Mouse (Mus musculus) midbrain, postnatal 0 days (tissue): Measurements from ENCODE around the gene Bcas3. TPM values are rescaled to one million over a fixed set of nuclear protein-coding genes. Genes with fewer than 3 reads are reported as not detected.

ENCODE experiments used
- ATAC-seq: fragments of 200-750 bp; cut with Nextera tagmentation; 2 replicates; pipeline ENCODE4 v1.8.0; 2017; ENCODE audit warnings: moderate number of reproducible peaks, mild to moderate bottlenecking, moderate TSS enrichment, moderate library complexity; ENCODE audit not compliant: low FRiP score
- DNase-seq: peaks from one replicate; pipeline ENCODE4 v3.0.0-alpha.2; 2015; ENCODE audit warnings: low spot score
- H3K27ac ChIP-seq: fragments of 300-500 bp; sonication (generic); 2 replicates; pipeline ENCODE4 v1.5.1; 2014; ENCODE audit warnings: low read depth, mild to moderate bottlenecking, low read length, mixed read lengths
- H3K27me3 ChIP-seq: fragments of 300-500 bp; sonication (generic); 2 replicates; pipeline ENCODE4 v1.6.1; 2014; ENCODE audit warnings: low read length, control low read depth, mixed read lengths; ENCODE audit not compliant: insufficient read depth
- H3K36me3 ChIP-seq: fragments of 300-500 bp; sonication (generic); 2 replicates; pipeline ENCODE4 v1.6.1; 2014; ENCODE audit warnings: low read length, control low read depth, mixed read lengths; ENCODE audit not compliant: insufficient read depth
- H3K4me1 ChIP-seq: fragments of 300-500 bp; sonication (generic); 2 replicates; pipeline ENCODE4 v1.6.1; 2014; ENCODE audit warnings: mild to moderate bottlenecking, control low read depth, antibody characterized with exemption, low read length, mixed read lengths; ENCODE audit not compliant: insufficient read depth
- H3K4me2 ChIP-seq: fragments of 300-500 bp; sonication (generic); 2 replicates; pipeline ENCODE4 v1.6.1; 2014; ENCODE audit warnings: low read depth, mild to moderate bottlenecking, low read length, mixed read lengths; ENCODE audit not compliant: poor library complexity, severe bottlenecking
- H3K4me3 ChIP-seq: fragments of 300-500 bp; sonication (generic); 2 replicates; pipeline ENCODE4 v1.5.1; 2014; ENCODE audit warnings: low read depth, mild to moderate bottlenecking, low read length, moderate library complexity
- H3K9ac ChIP-seq: fragments of 300-500 bp; sonication (generic); replicated peaks from 2 replicates; pipeline ENCODE4 v1.6.1; 2014; ENCODE audit warnings: mild to moderate bottlenecking, low read length, moderate library complexity, mixed read lengths; ENCODE audit not compliant: poor library complexity, severe bottlenecking
- H3K9me3 ChIP-seq: fragments of 300-500 bp; sonication (generic); 2 replicates; pipeline ENCODE4 v1.6.1; 2016; ENCODE audit warnings: low read length, control low read depth
- CTCF ChIP-seq: IDR thresholded peaks from 2 replicates; pipeline ENCODE4 v1.5.1; 2016; ENCODE audit warnings: antibody characterized with exemption, mild to moderate bottlenecking
- WGBS: fragments of 180-500 bp; shearing (Covaris S2); extraction: QIAGEN DNeasy Blood & Tissue Kit; methylation state at CpG from one replicate; pipeline ENCODE4 v1.1.7; 2014; 5-methylcytosine and 5-hydroxymethylcytosine counted together
- polyA plus RNA-seq: library from polyadenylated mRNA; unstranded; fragments of >200 nt; fragmentation: Nextera tagmentation; extraction: Ambion mirVana; gene quantifications from 2 replicates; pipeline ENCODE4 v1.2.1, GENCODE M21; 2015
- total RNA-seq: library from RNA; depleted of rRNA; stranded (reverse); fragments of >200 nt; gene quantifications from 2 replicates; pipeline ENCODE4 v1.2.3, GENCODE M21; 2014

The Bcas3 gene
- total and polyA plus RNA-seq, 2 experiments from 2014 or later = 28.4 to 34.7 TPM

GRCm38 (mm10) chr11:85645152-85645835, 292.3 kb downstream of the Bcas3 start:
- DNase-seq (no peak), ATAC-seq (no peak)
- WGBS = 74% methylated on average over 7 of the region's 7 CpGs

GRCm38 (mm10) chr11:85648893-85649292, 295.9 kb downstream of the Bcas3 start:
- Histone ChIP-seq H3K27me3 (no peaks in the 10 kb centered on the region), H3K9ac (no peak overlapping the region), H3K4me2 (no peak overlapping the region), H3K9me3 (no peaks in the 10 kb centered on the region), H3K27ac (no peak overlapping the region), H3K36me3 (no peaks in the 10 kb centered on the region), H3K4me1 (peaks cover 3% of the 10 kb centered on the region; the same call in 1 of the 2 replicates), H3K4me3 (no peak overlapping the region)
- 78% methylated on average over 3 of the region's 3 CpGs for WGBS
- DNase-seq (no peak), ATAC-seq (no peak)
- TF ChIP-seq CTCF = no peak

More at GRCm38 (mm10) chr11:85645152-85645835, 292.3 kb downstream of the Bcas3 start:
- Histone ChIP-seq H3K4me2 (no peak overlapping the region), H3K27me3 (no peaks in the 10 kb centered on the region), H3K27ac (no peak overlapping the region), H3K9ac (no peak overlapping the region), H3K9me3 (no peaks in the 10 kb centered on the region), H3K36me3 (no peaks in the 10 kb centered on the region), H3K4me1 (peaks cover 7% of the 10 kb centered on the region; the same call in 1 of the 2 replicates), H3K4me3 (no peak overlapping the region)
- no peak for TF ChIP-seq CTCF

GRCm38 (mm10) chr11:85649373-85649772, 296.4 kb downstream of the Bcas3 start:
- H3K36me3 ChIP-seq = no peaks in the 10 kb centered on the region
- H3K9ac ChIP-seq = no peak overlapping the region
- no peak overlapping the region for H3K4me3 ChIP-seq
- H3K27me3 ChIP-seq = no peaks in the 10 kb centered on the region
- no peaks in the 10 kb centered on the region for H3K9me3 ChIP-seq
- DNase-seq (no peak), ATAC-seq (no peak)
- H3K4me2 ChIP-seq = no peak overlapping the region
- no peaks in the 10 kb centered on the region for H3K4me1 ChIP-seq
- no peak for TF ChIP-seq CTCF
- no peak overlapping the region for H3K27ac ChIP-seq
- WGBS = 86% methylated on average over 9 of the region's 9 CpGs

GRCm38 (mm10) chr11:85657471-85657870, 304.5 kb downstream of the Bcas3 start:
- Histone ChIP-seq H3K9me3 (no peaks in the 10 kb centered on the region), H3K4me3 (no peak overlapping the region), H3K36me3 (no peaks in the 10 kb centered on the region), H3K27me3 (no peaks in the 10 kb centered on the region), H3K4me2 (no peak overlapping the region), H3K27ac (no peak overlapping the region), H3K4me1 (no peaks in the 10 kb centered on the region), H3K9ac (no peak overlapping the region)
- 66% methylated on average over 4 of the region's 4 CpGs for WGBS
- no peak for ATAC-seq
- no peak for TF ChIP-seq CTCF
- DNase-seq = no peak

GRCm38 (mm10) chr11:85660304-85660703, 307.3 kb downstream of the Bcas3 start:
- Histone ChIP-seq H3K4me1 (no peaks in the 10 kb centered on the region), H3K27me3 (no peaks in the 10 kb centered on the region), H3K27ac (no peak overlapping the region), H3K4me3 (no peak overlapping the region), H3K9me3 (no peaks in the 10 kb centered on the region), H3K4me2 (no peak overlapping the region), H3K36me3 (no peaks in the 10 kb centered on the region), H3K9ac (no peak overlapping the region)
- no peak for ATAC-seq
- DNase-seq = no peak
- WGBS = 88% methylated on average over 4 of the region's 4 CpGs
- no peak for TF ChIP-seq CTCF

GRCm38 (mm10) chr11:85667176-85667575, 314.2 kb downstream of the Bcas3 start:
- ATAC-seq (no peak), DNase-seq (no peak)
- no peak overlapping the region for H3K4me3 ChIP-seq
- no peaks in the 10 kb centered on the region for H3K36me3 ChIP-seq
- no peak for TF ChIP-seq CTCF
- no peaks in the 10 kb centered on the region for H3K4me1 ChIP-seq
- H3K27ac ChIP-seq = no peak overlapping the region
- H3K9me3 ChIP-seq = no peaks in the 10 kb centered on the region
- 69% methylated on average over 7 of the region's 7 CpGs for WGBS
- no peak overlapping the region for H3K4me2 ChIP-seq
- no peak overlapping the region for H3K9ac ChIP-seq
- H3K27me3 ChIP-seq = no peaks in the 10 kb centered on the region
